Mouse (Mus musculus): Measurements from ENCODE around the gene Hjurp.

DNA sequence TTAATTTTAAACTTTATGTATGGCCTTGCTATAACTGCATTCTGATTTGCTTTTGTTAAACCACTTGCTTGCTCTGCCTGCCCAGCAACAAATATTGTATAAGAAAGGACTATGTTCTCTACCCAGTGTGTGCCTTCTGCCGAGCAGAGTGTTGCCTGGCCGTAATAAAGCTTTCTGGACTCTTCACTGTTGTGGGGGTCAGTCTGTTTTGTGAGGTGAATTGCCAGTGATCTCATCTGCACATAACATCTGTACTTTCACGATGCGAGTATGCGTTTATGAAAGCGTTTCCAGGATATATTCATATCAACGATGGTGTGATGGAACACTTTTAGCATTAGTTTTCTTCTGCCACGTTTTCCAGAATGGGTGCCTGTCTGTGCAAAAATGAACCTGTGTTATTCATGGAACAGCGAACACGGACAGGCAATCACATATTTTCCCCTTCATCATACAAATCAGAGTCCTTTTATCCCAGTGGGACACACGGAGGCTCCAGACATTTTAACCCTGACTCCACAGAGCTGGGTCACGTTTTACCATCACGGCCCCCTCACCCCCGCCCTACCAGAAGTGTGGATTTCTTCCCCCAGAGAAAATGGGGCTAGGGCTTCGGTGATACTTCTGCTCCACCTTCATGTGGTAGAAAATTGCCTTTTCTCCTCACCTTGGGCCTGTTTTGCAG lies 2.7 kb upstream of the Hjurp start:
- TF ChIP-seq POLR2A (IDR thresholded peaks at IDR 0.05; ENCODE audit: low read depth, low read length): no peak
- TF ChIP-seq CTCF (conservative IDR thresholded peaks at IDR 0.05; ENCODE audit: insufficient read depth, insufficient read length, low read depth, low read length): no peak

All from kidney, adult 2 months (tissue).